Mouse (Mus musculus): Measurements from ENCODE around the gene Akap1. TPM values are rescaled to one million over a fixed set of nuclear protein-coding genes. Genes with fewer than 3 reads are reported as not detected.
A peak's percentile ranks its signal among the peaks of the same experiment; 100 is the strongest.

Gene Akap1
- polyA plus RNA-seq, 1 experiment from 2014 or later = 20.2 TPM

DNA sequence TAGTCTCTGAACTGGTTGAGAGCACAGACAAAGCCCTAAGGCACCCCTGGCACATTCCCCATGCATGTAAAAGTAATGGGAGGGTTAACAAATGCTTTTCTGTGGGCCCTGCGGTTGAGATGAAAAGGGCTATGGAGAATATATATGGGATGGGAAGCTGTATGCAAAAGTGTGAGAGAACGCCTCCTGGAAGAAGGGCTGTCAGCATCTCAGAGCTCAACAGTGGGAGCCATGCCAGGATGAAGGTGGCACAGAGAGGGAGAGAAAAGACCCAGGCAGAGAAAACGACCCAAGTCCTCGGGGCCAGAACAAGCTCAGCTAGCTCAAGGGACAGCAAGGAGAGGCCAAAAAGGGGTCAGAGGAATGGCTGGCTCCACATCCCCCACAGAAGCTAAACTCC, 8.6 kb downstream of the Akap1 start:
- Histone ChIP-seq H3K27me3 (no peaks in the 10 kb centered on the region), H3K27ac (replicated peaks) (peak overlapping the region; percentile 80), H3K9me3 (replicated peaks) (no peaks in the 10 kb centered on the region), H3K9ac (no peak overlapping the region), H3K4me1 (peaks cover 32% of the 10 kb centered on the region), H3K4me3 (replicated peaks) (no peak overlapping the region), H3K36me3 (no peaks in the 10 kb centered on the region), H3K4me2 (replicated peaks) (no peak overlapping the region; the same call in 1 of the 2 replicates)
- no peak for ATAC-seq (ENCODE audit: insufficient number of reproducible peaks, low FRiP score, low TSS enrichment, low read depth)
- WGBS = 31% methylated on average over 4 of the region's 4 CpGs

DNA sequence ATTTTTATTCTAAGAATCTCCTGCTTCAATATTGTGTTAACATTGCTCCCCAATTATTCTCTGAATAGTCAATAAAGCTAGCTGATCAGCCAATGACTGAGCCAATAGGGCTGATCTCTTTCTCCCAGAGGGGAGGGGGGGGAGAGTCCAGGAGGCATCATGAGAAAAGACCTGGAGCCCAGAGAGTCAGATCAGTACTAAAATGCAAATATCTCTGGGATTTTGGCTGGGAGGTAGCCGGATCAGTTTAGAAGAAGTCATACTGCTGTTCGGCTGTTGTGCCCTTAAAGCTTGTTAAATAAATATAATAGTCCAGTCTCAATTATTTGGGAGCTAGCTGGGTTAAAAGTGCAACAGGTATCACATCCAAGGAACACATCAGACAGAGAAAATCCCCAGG, 10.8 kb downstream of the Akap1 start:
- H3K4me2 ChIP-seq (replicated peaks) = no peak overlapping the region
- H3K9ac ChIP-seq = no peak overlapping the region
- H3K9me3 ChIP-seq (replicated peaks) = no peaks in the 10 kb centered on the region
- H3K4me3 ChIP-seq (replicated peaks) = no peak overlapping the region
- 91% methylated on average over 2 of the region's 2 CpGs for WGBS
- no peak overlapping the region for H3K27ac ChIP-seq (replicated peaks)
- H3K4me1 ChIP-seq = peaks cover 47% of the 10 kb centered on the region
- ATAC-seq (ENCODE audit: insufficient number of reproducible peaks, low FRiP score, low TSS enrichment, low read depth) = no peak
- no peaks in the 10 kb centered on the region for H3K27me3 ChIP-seq
- H3K36me3 ChIP-seq = no peaks in the 10 kb centered on the region

DNA sequence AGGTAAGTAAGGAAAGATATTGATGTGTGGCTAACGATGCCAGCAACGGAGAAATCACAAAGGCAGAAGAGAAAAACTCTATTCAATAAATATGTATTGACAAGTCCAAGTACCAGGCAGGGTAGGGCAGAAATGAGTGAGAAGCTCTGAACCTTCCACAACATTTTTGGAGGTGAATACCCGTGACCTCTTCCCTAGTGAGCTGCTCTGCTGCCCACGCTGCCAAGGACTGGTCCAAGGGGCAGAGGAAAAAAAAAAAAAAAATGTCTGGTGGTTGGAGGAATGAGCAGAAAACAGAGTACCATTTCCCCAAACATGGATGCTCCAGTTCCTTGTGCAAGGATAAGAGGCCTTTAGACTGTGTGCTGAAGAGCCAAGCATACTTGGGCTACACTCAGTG, 11.6 kb downstream of the Akap1 start:
- Histone ChIP-seq H3K36me3 (no peaks in the 10 kb centered on the region), H3K9ac (no peak overlapping the region), H3K4me3 (replicated peaks) (no peak overlapping the region), H3K4me1 (peaks cover 51% of the 10 kb centered on the region), H3K27ac (replicated peaks) (no peak overlapping the region), H3K4me2 (replicated peaks) (no peak overlapping the region), H3K9me3 (replicated peaks) (no peaks in the 10 kb centered on the region), H3K27me3 (no peaks in the 10 kb centered on the region)
- ATAC-seq (ENCODE audit: insufficient number of reproducible peaks, low FRiP score, low TSS enrichment, low read depth) = no peak
- WGBS = 85% methylated on average over 4 of the region's 4 CpGs

DNA sequence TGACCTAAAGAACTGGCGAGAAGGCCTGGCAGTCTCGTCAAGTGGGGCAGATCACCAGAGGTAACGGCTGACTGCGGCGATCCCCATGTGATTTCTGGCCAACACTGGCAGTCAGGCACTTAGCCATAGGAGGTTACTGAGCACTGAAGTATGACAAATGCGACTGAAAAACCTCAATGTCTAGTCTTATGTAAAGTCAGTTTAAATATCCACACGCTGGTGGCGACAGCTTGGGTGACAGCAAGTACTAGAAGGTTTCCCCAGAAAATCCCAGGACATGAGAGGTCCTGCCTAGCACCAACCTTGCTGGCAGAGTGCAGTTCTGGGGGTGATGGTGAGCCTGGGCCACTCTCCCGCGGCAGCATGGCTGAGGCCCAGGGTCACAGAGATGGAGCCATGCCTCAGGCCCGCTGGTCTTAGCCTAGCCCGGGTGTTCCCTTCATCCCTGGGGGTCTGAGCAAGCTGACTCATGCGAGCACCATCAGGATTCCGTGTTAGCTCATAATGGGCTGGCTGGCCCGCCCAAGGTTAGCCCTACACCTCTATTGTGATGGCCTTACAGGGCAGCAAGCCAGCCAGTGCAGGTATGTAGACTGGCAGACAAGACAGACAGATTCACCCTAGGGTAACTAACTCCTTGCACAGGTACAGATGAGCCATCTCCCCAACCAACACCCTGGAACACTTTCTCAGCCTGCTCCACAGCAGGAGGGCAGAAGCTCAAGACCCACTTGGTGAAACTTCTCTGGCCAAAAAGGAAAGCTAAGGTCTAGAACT, 13.1 kb downstream of the Akap1 start:
- no peak overlapping the region for H3K9ac ChIP-seq
- H3K4me1 ChIP-seq = peaks cover 36% of the 10 kb centered on the region
- H3K27ac ChIP-seq (replicated peaks) = no peak overlapping the region; the same call in 1 of the 2 replicates
- no peak overlapping the region for H3K4me3 ChIP-seq (replicated peaks)
- no peak for ATAC-seq (ENCODE audit: insufficient number of reproducible peaks, low FRiP score, low TSS enrichment, low read depth)
- H3K4me2 ChIP-seq (replicated peaks) = no peak overlapping the region
- H3K36me3 ChIP-seq = no peaks in the 10 kb centered on the region
- no peaks in the 10 kb centered on the region for H3K9me3 ChIP-seq (replicated peaks)
- H3K27me3 ChIP-seq = no peaks in the 10 kb centered on the region
- WGBS = 85% methylated on average over 15 of the region's 15 CpGs

DNA sequence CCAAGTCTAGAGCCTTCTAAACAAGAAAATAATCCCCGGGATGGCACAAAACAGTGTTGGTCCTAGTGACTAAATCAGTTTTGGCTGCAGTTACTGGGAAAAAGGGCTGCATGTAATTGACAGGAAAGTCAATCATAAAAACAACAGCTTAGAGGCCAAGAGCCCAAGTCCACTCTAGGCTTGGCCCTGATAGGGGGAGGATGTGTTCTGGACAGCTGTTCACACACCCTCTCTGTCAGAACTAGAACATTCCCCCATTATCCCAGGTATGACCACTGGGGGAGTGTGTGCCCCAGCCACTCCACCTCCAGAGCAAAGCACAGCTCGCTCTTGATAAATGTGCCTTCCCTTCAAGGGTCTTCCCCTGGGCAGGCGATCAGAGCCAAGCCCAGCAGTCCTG, 14.7 kb downstream of the Akap1 start:
- Histone ChIP-seq H3K36me3 (peaks cover 9% of the 10 kb centered on the region), H3K27ac (replicated peaks) (peak overlapping the region; percentile 73), H3K9ac (no peak overlapping the region), H3K4me3 (replicated peaks) (no peak overlapping the region), H3K9me3 (replicated peaks) (no peaks in the 10 kb centered on the region), H3K4me1 (peaks cover 23% of the 10 kb centered on the region), H3K4me2 (replicated peaks) (no peak overlapping the region), H3K27me3 (no peaks in the 10 kb centered on the region)
- 65% methylated on average over 3 of the region's 3 CpGs for WGBS
- ATAC-seq (ENCODE audit: insufficient number of reproducible peaks, low FRiP score, low TSS enrichment, low read depth) = no peak

DNA sequence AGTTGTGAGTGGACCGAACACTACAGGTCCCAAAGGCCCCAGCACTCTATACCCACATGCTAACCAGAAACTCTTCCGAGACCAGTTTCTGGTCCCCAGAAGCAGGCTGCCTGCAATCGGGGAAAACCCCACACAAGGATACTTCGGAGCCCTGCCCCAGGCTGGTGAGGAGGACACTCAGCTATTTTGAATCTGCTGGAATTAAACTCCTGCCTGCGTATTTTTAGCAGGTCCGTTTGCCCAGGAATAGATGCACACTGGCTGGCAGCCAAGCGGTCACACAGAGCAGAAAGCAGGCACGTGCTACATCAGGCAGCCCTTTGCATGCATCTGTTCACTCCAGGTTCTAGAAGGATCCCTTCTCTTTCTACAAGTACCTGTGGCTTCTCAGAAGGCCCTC, 15.1 kb downstream of the Akap1 start:
- Histone ChIP-seq H3K27ac (replicated peaks) (peak overlapping the region; percentile 73), H3K4me1 (peaks cover 23% of the 10 kb centered on the region), H3K4me2 (replicated peaks) (no peak overlapping the region), H3K9ac (no peak overlapping the region), H3K9me3 (replicated peaks) (no peaks in the 10 kb centered on the region), H3K27me3 (no peaks in the 10 kb centered on the region), H3K36me3 (peaks cover 14% of the 10 kb centered on the region), H3K4me3 (replicated peaks) (no peak overlapping the region)
- no peak for ATAC-seq (ENCODE audit: insufficient number of reproducible peaks, low FRiP score, low TSS enrichment, low read depth)
- WGBS = 43% methylated on average over 8 of the region's 8 CpGs

- 38% methylated on average over 5 of the region's 5 CpGs for WGBS
- no peaks in the 10 kb centered on the region for H3K27me3 ChIP-seq
- no peaks in the 10 kb centered on the region for H3K9me3 ChIP-seq (replicated peaks)
- H3K27ac ChIP-seq (replicated peaks) = peak overlapping the region; percentile 73
- H3K4me3 ChIP-seq (replicated peaks) = no peak overlapping the region
- peaks cover 23% of the 10 kb centered on the region for H3K4me1 ChIP-seq
- ATAC-seq (ENCODE audit: insufficient number of reproducible peaks, low FRiP score, low TSS enrichment, low read depth) = 0 out of 2 replicates have a peak, but pooled peaks have one; percentile 25
- H3K4me2 ChIP-seq (replicated peaks) = no peak overlapping the region
- H3K36me3 ChIP-seq = peaks cover 20% of the 10 kb centered on the region
- H3K9ac ChIP-seq = no peak overlapping the region
Measured at GRCm38 (mm10) chr11:88848590-88848989, 15.8 kb downstream of the Akap1 start.

GRCm38 (mm10) chr11:88847281-88848006, 16.9 kb downstream of the Akap1 start:
- Histone ChIP-seq H3K9me3 (replicated peaks) (no peaks in the 10 kb centered on the region), H3K27ac (replicated peaks) (no peak overlapping the region), H3K27me3 (no peaks in the 10 kb centered on the region), H3K36me3 (peaks cover 22% of the 10 kb centered on the region), H3K4me2 (replicated peaks) (no peak overlapping the region), H3K4me3 (replicated peaks) (no peak overlapping the region), H3K4me1 (peaks cover 23% of the 10 kb centered on the region), H3K9ac (no peak overlapping the region)
- 76% methylated on average over 8 of the region's 8 CpGs for WGBS
- ATAC-seq (ENCODE audit: insufficient number of reproducible peaks, low FRiP score, low TSS enrichment, low read depth) = no peak

DNA sequence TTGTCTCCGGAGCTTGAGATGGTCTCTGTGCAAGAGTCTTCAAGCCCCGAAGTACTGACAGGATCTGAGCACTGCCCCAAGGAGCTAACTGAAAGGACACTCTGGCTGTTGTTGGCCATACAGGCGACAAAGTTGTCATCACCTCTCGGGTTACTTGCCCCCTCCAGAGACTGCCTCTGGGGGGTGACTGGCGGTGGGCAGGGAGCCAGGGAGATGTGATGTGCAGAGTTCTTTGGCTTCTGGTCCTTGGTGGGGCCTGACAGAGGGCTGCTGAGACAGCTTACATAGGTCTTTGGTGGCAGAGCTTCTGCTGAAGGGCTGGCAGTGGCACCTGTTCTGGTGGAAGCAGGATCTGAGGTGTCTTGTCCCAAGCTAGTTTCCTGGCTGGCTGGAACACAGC, 20.0 kb downstream of the Akap1 start:
- no peaks in the 10 kb centered on the region for H3K27me3 ChIP-seq
- 81% methylated on average over 5 of the region's 5 CpGs for WGBS

DNA sequence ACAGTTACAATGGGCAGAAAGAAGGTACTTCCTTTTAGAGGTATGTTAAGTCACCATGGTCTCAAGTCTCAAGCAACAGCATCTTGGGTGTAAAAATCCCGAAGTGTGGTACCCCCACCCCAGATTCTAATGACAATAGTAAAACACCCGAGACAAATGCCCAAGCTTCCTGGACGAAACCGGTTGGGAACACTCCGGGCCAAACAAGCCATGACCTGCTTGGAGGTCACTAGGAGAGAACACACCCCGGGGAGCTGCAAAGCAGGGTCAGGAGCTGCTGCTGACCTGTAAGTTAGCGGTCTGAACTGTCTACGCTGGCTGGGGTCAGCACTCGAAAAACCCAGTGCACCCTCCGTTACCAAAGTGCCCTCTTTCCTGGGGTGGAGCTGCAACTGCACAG, 21.1 kb downstream of the Akap1 start:
- Histone ChIP-seq H3K4me3 (replicated peaks) (no peak overlapping the region), H3K9me3 (replicated peaks) (no peaks in the 10 kb centered on the region), H3K36me3 (peaks cover 28% of the 10 kb centered on the region), H3K4me2 (replicated peaks) (no peak overlapping the region), H3K9ac (no peak overlapping the region), H3K27ac (replicated peaks) (no peak overlapping the region), H3K27me3 (no peaks in the 10 kb centered on the region), H3K4me1 (peaks cover 12% of the 10 kb centered on the region)
- ATAC-seq (ENCODE audit: insufficient number of reproducible peaks, low FRiP score, low TSS enrichment, low read depth) = no peak
- 85% methylated on average over 10 of the region's 10 CpGs for WGBS

More for the DNA sequence above, 20.0 kb downstream of the Akap1 start:
- no peak overlapping the region for H3K27ac ChIP-seq (replicated peaks)
- ATAC-seq (ENCODE audit: insufficient number of reproducible peaks, low FRiP score, low TSS enrichment, low read depth) = no peak
- no peaks in the 10 kb centered on the region for H3K9me3 ChIP-seq (replicated peaks)
- H3K4me1 ChIP-seq = peaks cover 21% of the 10 kb centered on the region
- no peak overlapping the region for H3K4me3 ChIP-seq (replicated peaks)
- H3K4me2 ChIP-seq (replicated peaks) = no peak overlapping the region
- H3K9ac ChIP-seq = no peak overlapping the region
- H3K36me3 ChIP-seq = peaks cover 22% of the 10 kb centered on the region

- H3K36me3 ChIP-seq = peaks cover 37% of the 10 kb centered on the region
- H3K4me2 ChIP-seq (replicated peaks) = no peak overlapping the region
- no peaks in the 10 kb centered on the region for H3K9me3 ChIP-seq (replicated peaks)
- no peak for ATAC-seq (ENCODE audit: insufficient number of reproducible peaks, low FRiP score, low TSS enrichment, low read depth)
- 94% methylated on average over 13 of the region's 13 CpGs for WGBS
- H3K27ac ChIP-seq (replicated peaks) = no peak overlapping the region
- no peak overlapping the region for H3K9ac ChIP-seq
- H3K4me1 ChIP-seq = peaks cover 10% of the 10 kb centered on the region
- H3K4me3 ChIP-seq (replicated peaks) = no peak overlapping the region
- H3K27me3 ChIP-seq = no peaks in the 10 kb centered on the region
Measured at GRCm38 (mm10) chr11:88842315-88842975, 21.9 kb downstream of the Akap1 start.

Measured in embryonic facial prominence, embryonic 15.5 days (tissue).